ENCODE assay signal across 10 mouse cellular contexts in the genomic region with DNA sequence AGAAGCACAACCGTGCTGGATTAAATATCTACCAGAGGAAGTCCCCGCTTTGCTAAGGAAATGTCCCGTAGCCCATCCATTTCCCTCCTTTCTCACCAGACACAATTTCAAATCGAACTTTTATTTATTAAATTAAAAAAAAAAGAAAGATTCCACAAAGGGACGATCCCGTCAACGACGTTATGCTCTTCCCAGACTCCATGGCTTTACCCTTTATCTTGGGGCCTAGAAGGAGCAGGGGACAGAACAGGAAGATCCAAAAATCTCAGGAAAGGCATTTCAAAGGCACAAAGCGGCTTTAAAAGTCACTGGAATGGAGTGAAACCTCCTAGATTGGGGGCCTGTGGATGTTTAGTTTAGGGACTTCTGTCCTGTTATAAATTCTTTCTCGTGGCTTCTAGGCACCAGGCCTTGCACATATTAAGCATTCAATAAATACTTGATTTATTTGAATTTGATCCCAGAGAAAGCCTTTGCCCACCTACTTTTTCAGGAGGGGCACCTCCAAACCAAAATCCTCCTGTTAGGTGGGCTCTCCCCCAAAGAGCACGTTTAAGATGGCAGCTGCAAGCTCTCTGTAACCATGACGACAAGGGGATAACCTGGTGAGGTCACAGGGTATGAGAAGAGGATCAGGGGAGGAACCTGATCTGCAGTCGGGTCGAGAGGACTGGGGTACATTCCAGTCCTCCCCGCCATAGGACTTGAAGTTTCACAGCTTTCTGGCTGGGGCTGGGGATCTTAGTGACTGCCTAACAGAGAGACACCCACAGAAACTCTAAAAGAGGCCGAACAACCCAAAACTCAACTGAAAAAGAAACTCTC. TPM values are rescaled to one million over a fixed set of nuclear protein-coding genes. Genes with fewer than 3 reads are reported as not detected.
DNase-seq lines count a peak whose midpoint lies in the region; ATAC-seq lines count a peak whose summit lies in the region.
"Had no signal": no experiment of that assay in that cellular context is flagged by ENCODE, and none has a peak within 500 bp of the region (broad histone marks: within the 10 kb centered on the region; RNA-seq: fewer than 3 reads in every experiment).

No protein-coding gene starts in this region.

- H3K9me3 ChIP-seq in liver, embryonic 11.5 days (ENCODE audit: control insufficient read depth, low read length): no peaks in the 10 kb centered on the region
- no peaks in the 10 kb centered on the region for H3K9me3 ChIP-seq in embryonic facial prominence, embryonic 14.5 days (ENCODE audit: control insufficient read depth, low read length)
- H3K9me3 ChIP-seq in limb, embryonic 11.5 days (ENCODE audit: control insufficient read depth, low read length): no peaks in the 10 kb centered on the region
- H3K9me3 ChIP-seq in neural tube, embryonic 12.5 days: no peaks in the 10 kb centered on the region

- H3K4me2 ChIP-seq in liver, embryonic 11.5 days: peak overlapping the region; percentile 99
- H3K4me2 ChIP-seq in embryonic facial prominence, embryonic 14.5 days (ENCODE audit: low read depth, low read length): peak overlapping the region; percentile 86
- H3K4me2 ChIP-seq in limb, embryonic 11.5 days (ENCODE audit: low read depth, severe bottlenecking): peak overlapping the region; percentile 71
- peak overlapping the region; percentile 92 for H3K4me2 ChIP-seq in neural tube, embryonic 12.5 days (replicated peaks)

- H3K4me3 ChIP-seq in liver, embryonic 11.5 days (ENCODE audit: low read depth, low read length): no peak overlapping the region
- H3K4me3 ChIP-seq in embryonic facial prominence, embryonic 14.5 days (ENCODE audit: low read depth, low read length): peak overlapping the region; percentile 50
- no peak overlapping the region for H3K4me3 ChIP-seq in limb, embryonic 11.5 days (ENCODE audit: low read depth, low read length)
- 0 out of 2 replicates have a peak overlapping the region, but pooled peaks have one; percentile 50 for H3K4me3 ChIP-seq in neural tube, embryonic 12.5 days

- WGBS in liver, embryonic 11.5 days: 31% methylated on average over 16 of the region's 16 CpGs
- WGBS in embryonic facial prominence, embryonic 14.5 days: 32% methylated on average over 16 of the region's 16 CpGs
- WGBS in limb, embryonic 11.5 days: 23% methylated on average over 16 of the region's 16 CpGs
- 15% methylated on average over 16 of the region's 16 CpGs for WGBS in neural tube, embryonic 12.5 days

- peaks cover 48% of the 10 kb centered on the region for H3K27me3 ChIP-seq in liver, embryonic 11.5 days (replicated peaks; ENCODE audit: control insufficient read depth, insufficient read depth, low read length)
- H3K27me3 ChIP-seq in embryonic facial prominence, embryonic 14.5 days (replicated peaks; ENCODE audit: control insufficient read depth, insufficient read depth, low read length): peaks cover 29% of the 10 kb centered on the region
- no peaks in the 10 kb centered on the region; the same call in 1 of the 2 replicates for H3K27me3 ChIP-seq in limb, embryonic 11.5 days (ENCODE audit: control insufficient read depth, insufficient read depth, low read length)
- peaks cover 27% of the 10 kb centered on the region for H3K27me3 ChIP-seq in neural tube, embryonic 12.5 days (replicated peaks)

- no peak for DNase-seq in liver, embryonic 11.5 days (ENCODE audit: low spot score)
- DNase-seq in liver: no peak
- DNase-seq in embryonic facial prominence, embryonic 14.5 days (ENCODE audit: low spot score): no peak
- DNase-seq in limb, embryonic 11.5 days (ENCODE audit: low spot score): no peak
- no peak for DNase-seq in yolk sac, embryonic 10.5 days (ENCODE audit: low spot score)
- DNase-seq in thymus, postnatal 36 days: no peak
- no peak for DNase-seq in adrenal gland, postnatal 25 days
- DNase-seq: lung, postnatal 36 days had no signal

- H3K36me3 ChIP-seq in liver, embryonic 11.5 days (ENCODE audit: control insufficient read depth, insufficient read depth, low read length): no peaks in the 10 kb centered on the region
- no peaks in the 10 kb centered on the region for H3K36me3 ChIP-seq in embryonic facial prominence, embryonic 14.5 days (ENCODE audit: control insufficient read depth, insufficient read depth, low read length)
- no peaks in the 10 kb centered on the region for H3K36me3 ChIP-seq in limb, embryonic 11.5 days (ENCODE audit: control insufficient read depth, insufficient read depth, low read length)
- no peaks in the 10 kb centered on the region for H3K36me3 ChIP-seq in neural tube, embryonic 12.5 days

- no peak overlapping the region for H3K27ac ChIP-seq in liver, embryonic 11.5 days (ENCODE audit: low read depth, low read length)
- H3K27ac ChIP-seq in embryonic facial prominence, embryonic 14.5 days (replicated peaks; ENCODE audit: low read depth, low read length): peak overlapping the region; percentile 87
- H3K27ac ChIP-seq in limb, embryonic 11.5 days (replicated peaks; ENCODE audit: low read depth, low read length): peak overlapping the region; percentile 94
- no peak overlapping the region for H3K27ac ChIP-seq in neural tube, embryonic 12.5 days

- ATAC-seq in liver, embryonic 11.5 days (replicated peaks; ENCODE audit: low FRiP score): no peak
- no peak for ATAC-seq in embryonic facial prominence, embryonic 14.5 days (ENCODE audit: low read depth)
- ATAC-seq in limb, embryonic 11.5 days (ENCODE audit: insufficient number of reproducible peaks, low FRiP score, low TSS enrichment, low read depth): no peak
- ATAC-seq in neural tube, embryonic 12.5 days (ENCODE audit: low FRiP score, low read depth): no peak

- peaks cover 9% of the 10 kb centered on the region for H3K4me1 ChIP-seq in liver, embryonic 11.5 days (replicated peaks; ENCODE audit: control insufficient read depth, insufficient read depth, low read length)
- peaks cover 34% of the 10 kb centered on the region for H3K4me1 ChIP-seq in embryonic facial prominence, embryonic 14.5 days (ENCODE audit: control insufficient read depth, insufficient read depth, low read length)
- H3K4me1 ChIP-seq in limb, embryonic 11.5 days (ENCODE audit: control insufficient read depth, insufficient read depth, low read length): peaks cover 31% of the 10 kb centered on the region
- H3K4me1 ChIP-seq in neural tube, embryonic 12.5 days: peaks cover 31% of the 10 kb centered on the region

- H3K9ac ChIP-seq in liver, embryonic 11.5 days (ENCODE audit: low read depth, low read length): no peak overlapping the region
- H3K9ac ChIP-seq in embryonic facial prominence, embryonic 14.5 days (ENCODE audit: low read depth, low read length): peak overlapping the region; percentile 78
- H3K9ac ChIP-seq in limb, embryonic 11.5 days (ENCODE audit: low read length): peak overlapping the region; percentile 80
- no peak overlapping the region for H3K9ac ChIP-seq in neural tube, embryonic 12.5 days

RNA-seq across cellular contexts. Expression of gene Aaas, which starts 6.1 kb away (rescaled TPM):
- 99.3 and 108 TPM in 2 replicates for polyA plus RNA-seq in liver, embryonic 11.5 days (2014; fragmentation: Nextera tagmentation; extraction: Ambion mirVana)
- polyA plus RNA-seq in embryonic facial prominence, embryonic 14.5 days (2014; fragmentation: Nextera tagmentation; extraction: Ambion mirVana): 52.5 and 60.5 TPM in 2 replicates
- 115 and 116 TPM in 2 replicates for polyA plus RNA-seq in limb, embryonic 11.5 days (2014; fragmentation: Nextera tagmentation; extraction: Ambion mirVana)
- polyA plus RNA-seq in neural tube, embryonic 12.5 days (2016; fragmentation: Nextera tagmentation; extraction: Ambion mirVana): 51.3 and 53.2 TPM in 2 replicates
- total RNA-seq in adrenal gland, postnatal 25 days (2021): 14.4 and 24.0 TPM in 2 replicates

RNA-seq across cellular contexts. Expression of gene Sp7, which starts 10.3 kb away (rescaled TPM):
- polyA plus RNA-seq in liver, embryonic 11.5 days (2014; fragmentation: Nextera tagmentation; extraction: Ambion mirVana): 0.57 and 1.5 TPM in 2 replicates
- 31.2 and 45.0 TPM in 2 replicates for polyA plus RNA-seq in embryonic facial prominence, embryonic 14.5 days (2014; fragmentation: Nextera tagmentation; extraction: Ambion mirVana)
- 1.7 and 2.3 TPM in 2 replicates for polyA plus RNA-seq in limb, embryonic 11.5 days (2014; fragmentation: Nextera tagmentation; extraction: Ambion mirVana)
- 0.57 and 0.81 TPM in 2 replicates for polyA plus RNA-seq in neural tube, embryonic 12.5 days (2016; fragmentation: Nextera tagmentation; extraction: Ambion mirVana)
- total RNA-seq in adrenal gland, postnatal 25 days (2021): 0.15 TPM in 1 of 2 replicates, not detected in the other
- total RNA-seq: heart, postnatal 10 days had no signal

RNA-seq across cellular contexts. Expression of gene Myg1, which starts 25.2 kb away (rescaled TPM):
- 97.0 and 104 TPM in 2 replicates for polyA plus RNA-seq in liver, embryonic 11.5 days (2014; fragmentation: Nextera tagmentation; extraction: Ambion mirVana)
- 79.0 and 83.2 TPM in 2 replicates for polyA plus RNA-seq in embryonic facial prominence, embryonic 14.5 days (2014; fragmentation: Nextera tagmentation; extraction: Ambion mirVana)
- 122 and 133 TPM in 2 replicates for polyA plus RNA-seq in limb, embryonic 11.5 days (2014; fragmentation: Nextera tagmentation; extraction: Ambion mirVana)
- polyA plus RNA-seq in neural tube, embryonic 12.5 days (2016; fragmentation: Nextera tagmentation; extraction: Ambion mirVana): 90.4 and 94.9 TPM in 2 replicates
- 72.4 and 77.8 TPM in 2 replicates for total RNA-seq in adrenal gland, postnatal 25 days (2021)

RNA-seq across cellular contexts. Expression of gene Pfdn5, which starts 30.8 kb away (rescaled TPM):
- polyA plus RNA-seq in liver, embryonic 11.5 days (2014; fragmentation: Nextera tagmentation; extraction: Ambion mirVana): 236 and 254 TPM in 2 replicates
- polyA plus RNA-seq in embryonic facial prominence, embryonic 14.5 days (2014; fragmentation: Nextera tagmentation; extraction: Ambion mirVana): 466 and 478 TPM in 2 replicates
- 463 and 490 TPM in 2 replicates for polyA plus RNA-seq in limb, embryonic 11.5 days (2014; fragmentation: Nextera tagmentation; extraction: Ambion mirVana)
- 373 and 404 TPM in 2 replicates for polyA plus RNA-seq in neural tube, embryonic 12.5 days (2016; fragmentation: Nextera tagmentation; extraction: Ambion mirVana)
- 379 TPM in 2 replicates for total RNA-seq in adrenal gland, postnatal 25 days (2021)

RNA-seq across cellular contexts. Expression of gene Sp1, which starts 49.2 kb away (rescaled TPM):
- polyA plus RNA-seq in liver, embryonic 11.5 days (2014; fragmentation: Nextera tagmentation; extraction: Ambion mirVana): 9.7 and 10.6 TPM in 2 replicates
- polyA plus RNA-seq in embryonic facial prominence, embryonic 14.5 days (2014; fragmentation: Nextera tagmentation; extraction: Ambion mirVana): 15.5 and 16.5 TPM in 2 replicates
- polyA plus RNA-seq in limb, embryonic 11.5 days (2014; fragmentation: Nextera tagmentation; extraction: Ambion mirVana): 11.8 and 13.3 TPM in 2 replicates
- polyA plus RNA-seq in neural tube, embryonic 12.5 days (2016; fragmentation: Nextera tagmentation; extraction: Ambion mirVana): 6.9 and 7.7 TPM in 2 replicates
- 49.9 and 82.8 TPM in 2 replicates for total RNA-seq in adrenal gland, postnatal 25 days (2021)

Comparison
In these comparisons a context has a peak if more than half of its experiments do, and no peak if none do; other contexts are left out.
1. H3K27ac ChIP-seq: peak in embryonic facial prominence, embryonic 14.5 days (single experiment) and limb, embryonic 11.5 days (single experiment); none in liver, embryonic 11.5 days (single experiment) and neural tube, embryonic 12.5 days (single experiment).
2. H3K4me3 ChIP-seq: peak in embryonic facial prominence, embryonic 14.5 days (single experiment) and neural tube, embryonic 12.5 days (single experiment); none in liver, embryonic 11.5 days (single experiment) and limb, embryonic 11.5 days (single experiment).
3. H3K9ac ChIP-seq: peak in embryonic facial prominence, embryonic 14.5 days (single experiment) and limb, embryonic 11.5 days (single experiment); none in liver, embryonic 11.5 days (single experiment) and neural tube, embryonic 12.5 days (single experiment).
4. Peak in every context shown above with its lines, with median percentiles within 50 percentile points of each other: H3K4me2 ChIP-seq.